18 mouse cellular contexts compared by ENCODE assay signal in genomic region chr11:120008956-120009355, GRCm38 (mm10).
"Had no signal": no experiment of that assay in that cellular context is flagged by ENCODE, and none has a peak within 500 bp of the region (broad histone marks: within the 10 kb centered on the region; RNA-seq: fewer than 3 reads in every experiment).

No protein-coding gene starts in this region.

- H3K9me3 ChIP-seq: lung, embryonic 15.5 days; megakaryocyte, embryonic 14.5 days; midbrain, embryonic 13.5 days; midbrain, embryonic 15.5 days; neural tube, embryonic 12.5 days; stomach, embryonic 15.5 days had no signal

- H3K4me3 ChIP-seq: lung, embryonic 15.5 days; megakaryocyte, embryonic 14.5 days; midbrain, embryonic 13.5 days; midbrain, embryonic 15.5 days; neural tube, embryonic 12.5 days; stomach, embryonic 15.5 days had no signal

- H3K4me2 ChIP-seq: lung, embryonic 15.5 days; midbrain, embryonic 11.5 days; midbrain, embryonic 13.5 days; midbrain, embryonic 15.5 days; neural tube, embryonic 12.5 days; stomach, embryonic 15.5 days had no signal

- H3K36me3 ChIP-seq: lung, embryonic 15.5 days; stomach, embryonic 15.5 days had no signal

- H3K27me3 ChIP-seq: midbrain, embryonic 15.5 days; stomach, embryonic 15.5 days had no signal

- H3K27ac ChIP-seq: lung, embryonic 15.5 days; macrophage; midbrain, embryonic 13.5 days; midbrain, embryonic 15.5 days; neural tube, embryonic 12.5 days; stomach, embryonic 15.5 days; stomach, postnatal 0 days had no signal

- H3K9ac ChIP-seq: liver, postnatal 0 days; lung, embryonic 15.5 days; midbrain, embryonic 13.5 days; midbrain, embryonic 15.5 days; neural tube, embryonic 12.5 days; stomach, embryonic 15.5 days had no signal

- DNase-seq: liver, postnatal 0 days; lung, adult 2 months; lung, postnatal 14 days; lung, postnatal 36 days; right cerebral cortex, postnatal 14 days; thymus, adult 2 months; thymus, postnatal 25 days; thymus, postnatal 4 days had no signal

- ATAC-seq: liver, postnatal 0 days; lung, postnatal 0 days; midbrain, embryonic 13.5 days; midbrain, embryonic 15.5 days had no signal
